Mouse (Mus musculus) embryo, embryonic 10.5 days (tissue): ENCODE data around the gene Mllt6.
"Not testable (repeated sequence)": the region's sequence is repeated elsewhere in the genome, so short reads cannot be mapped to it uniquely, and the experiment has no call there.

Experiments
- DNase-seq: peaks from one replicate; pipeline ENCODE4 v3.0.0-alpha.2; 2015; ENCODE audit warnings: low spot score

The Mllt6 gene

DNA sequence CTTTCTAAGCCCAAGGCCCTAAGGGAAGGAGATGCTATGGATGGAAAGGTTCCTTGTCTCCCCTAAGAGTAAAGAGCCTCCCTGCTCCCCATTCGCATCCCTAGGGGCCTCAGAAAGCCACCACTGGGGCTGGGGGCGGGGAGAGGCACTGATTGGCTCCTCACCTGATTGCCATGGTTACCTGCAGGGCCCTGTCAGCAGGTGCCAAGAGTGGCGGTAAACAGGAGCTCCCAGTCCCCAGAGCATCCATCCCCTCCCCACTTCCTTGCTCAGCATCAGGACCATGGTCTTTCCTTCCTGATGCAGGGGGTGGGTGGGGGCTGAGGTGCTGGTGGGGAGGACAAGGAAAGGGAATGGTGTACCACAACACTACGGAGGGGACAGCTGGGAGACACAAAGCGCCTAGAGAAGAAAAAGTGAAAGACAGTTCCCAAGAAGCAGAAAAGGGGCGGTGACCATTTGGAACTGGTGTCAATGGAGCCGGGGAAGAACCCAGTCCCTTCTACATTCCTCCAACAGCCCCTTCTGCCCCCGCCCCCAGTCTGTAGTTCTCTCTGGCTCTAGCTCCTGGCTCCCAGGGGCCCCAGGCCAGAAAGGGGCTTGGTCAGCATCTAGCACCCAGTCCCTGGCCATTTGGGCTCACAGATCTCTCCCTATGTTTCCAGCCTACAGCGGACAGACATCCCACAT lies 32.6 kb downstream of the Mllt6 start:
- no peak for DNase-seq

- DNase-seq = no peak
Measured at GRCm38 (mm10) chr11:97696669-97697068, 33.5 kb downstream of the Mllt6 start.

DNA sequence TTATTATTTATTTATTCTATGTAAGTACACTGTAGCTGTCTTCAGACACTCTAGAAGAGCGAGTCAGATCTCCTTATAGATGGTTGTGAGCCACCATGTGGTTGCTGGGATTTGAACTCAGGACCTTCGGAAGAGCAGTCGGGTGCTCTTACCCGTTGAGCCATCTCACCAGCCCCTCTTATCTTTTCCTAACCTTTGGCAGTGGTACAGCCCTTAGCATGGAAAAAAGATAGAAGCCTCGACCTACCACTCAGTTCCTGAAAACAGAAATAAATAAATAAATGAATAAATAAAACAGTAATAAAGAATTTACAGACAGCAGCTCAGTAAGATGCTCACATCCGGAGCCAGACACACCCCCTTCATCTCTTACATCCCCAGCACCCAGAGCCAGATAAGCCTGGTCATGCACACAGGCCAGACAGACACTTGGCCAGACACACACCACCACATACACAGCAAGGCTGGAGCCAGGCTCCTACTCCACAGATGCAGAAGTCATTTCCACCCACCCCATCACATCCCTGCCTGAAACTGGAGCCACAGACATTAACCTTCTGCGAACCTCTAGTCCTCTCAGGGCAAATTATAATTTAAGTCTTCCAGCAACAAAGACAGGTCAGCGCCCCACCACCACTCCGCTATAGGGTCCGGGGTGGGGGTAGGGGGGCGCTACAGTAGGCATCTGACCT lies 34.1 kb downstream of the Mllt6 start:
- DNase-seq = no peak

- peak; percentile 71 for DNase-seq
Measured at GRCm38 (mm10) chr11:97697891-97698529, 34.8 kb downstream of the Mllt6 start.

DNA sequence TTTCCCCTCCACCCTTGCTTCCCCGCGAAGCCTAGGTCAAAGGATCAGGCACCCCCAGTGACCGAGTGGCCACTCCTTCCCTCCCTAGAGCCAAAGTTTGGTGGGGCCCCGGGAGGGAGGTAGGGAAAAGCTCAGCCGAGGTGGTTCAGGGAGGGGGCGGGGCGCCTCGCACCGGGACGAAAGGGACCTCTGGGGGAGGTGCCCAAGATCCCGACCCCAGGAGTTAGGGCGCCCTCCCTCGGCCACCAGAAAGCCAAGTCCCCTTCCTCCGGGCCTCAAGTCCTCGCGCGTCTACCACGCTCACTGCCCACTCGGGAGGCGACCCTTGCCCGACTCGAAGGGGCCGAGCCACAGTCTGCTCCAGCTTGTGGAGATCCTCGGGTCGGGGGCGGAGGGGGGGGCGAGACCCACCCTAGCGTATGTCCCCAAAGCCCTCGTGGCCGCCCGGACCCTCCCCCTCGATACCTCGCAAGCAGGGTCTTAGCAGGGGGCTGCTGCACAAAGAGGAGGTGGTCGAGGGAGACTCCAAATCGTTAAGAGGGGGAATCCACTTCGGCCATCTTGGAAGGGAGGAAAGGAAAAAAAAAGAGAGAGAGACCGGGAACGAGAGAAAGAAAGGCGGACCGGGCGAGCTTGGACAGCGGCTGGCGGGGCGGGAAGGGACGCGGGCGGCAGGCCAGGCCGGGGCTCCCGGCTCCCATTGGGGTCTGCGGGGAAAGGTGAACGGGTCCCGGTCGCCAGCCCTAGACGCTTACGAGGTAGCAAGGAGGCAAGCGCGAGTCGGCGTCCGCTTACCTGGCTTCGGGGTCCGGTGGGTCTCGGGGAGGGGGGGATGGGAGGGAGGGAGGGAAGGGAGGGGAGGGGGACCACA lies 35.8 kb downstream of the Mllt6 start:
- DNase-seq = peak; percentile 88

GRCm38 (mm10) chr11:97699626-97700002 lies 36.4 kb downstream of the Mllt6 start:
- DNase-seq = peak; percentile 98

DNA sequence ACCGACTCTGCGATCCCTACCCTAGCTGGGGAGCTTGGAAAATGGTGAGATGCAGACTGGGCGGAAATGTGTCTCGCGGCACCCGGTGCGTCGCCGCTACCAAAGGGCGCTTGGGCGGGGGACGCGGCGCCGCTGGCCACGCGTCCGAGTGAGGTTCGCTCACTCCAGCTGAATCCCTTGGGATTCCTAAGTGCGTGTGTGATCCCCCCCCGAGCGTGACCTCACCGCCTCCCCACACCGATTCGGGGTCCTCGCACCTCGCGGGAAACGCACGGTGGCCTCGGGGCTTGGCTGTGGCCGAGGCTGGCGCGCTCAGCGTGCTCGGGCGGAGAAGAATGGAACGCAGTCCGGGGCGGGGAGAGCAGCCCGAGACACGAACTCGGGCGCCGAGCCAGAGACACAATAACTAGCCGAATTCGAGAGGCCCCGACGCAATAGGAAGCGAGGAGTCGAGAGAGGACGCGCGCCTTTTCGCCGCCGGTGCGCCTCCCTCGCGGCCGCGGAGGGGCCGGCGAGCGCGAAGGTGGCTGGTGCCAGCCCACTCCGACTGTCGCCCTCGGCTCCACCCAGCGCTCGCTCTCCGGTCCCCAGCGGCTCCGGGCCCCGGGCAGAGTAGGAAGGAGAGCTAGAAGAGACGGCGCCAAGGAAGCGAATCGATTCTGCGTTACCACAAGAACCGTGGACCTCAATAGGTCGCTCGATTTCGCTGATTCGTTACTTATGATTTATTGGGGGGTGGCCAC lies 37.0 kb downstream of the Mllt6 start, which contains the start of gene Pcgf2:
Gene Pcgf2, minus strand, starts transcription at position 495 of the 743 bp plus-strand sequence.
- DNase-seq = peak; percentile 72

GRCm38 (mm10) chr11:97700746-97701580 lies 37.7 kb downstream of the Mllt6 start:
- peak; percentile 71 for DNase-seq

DNA sequence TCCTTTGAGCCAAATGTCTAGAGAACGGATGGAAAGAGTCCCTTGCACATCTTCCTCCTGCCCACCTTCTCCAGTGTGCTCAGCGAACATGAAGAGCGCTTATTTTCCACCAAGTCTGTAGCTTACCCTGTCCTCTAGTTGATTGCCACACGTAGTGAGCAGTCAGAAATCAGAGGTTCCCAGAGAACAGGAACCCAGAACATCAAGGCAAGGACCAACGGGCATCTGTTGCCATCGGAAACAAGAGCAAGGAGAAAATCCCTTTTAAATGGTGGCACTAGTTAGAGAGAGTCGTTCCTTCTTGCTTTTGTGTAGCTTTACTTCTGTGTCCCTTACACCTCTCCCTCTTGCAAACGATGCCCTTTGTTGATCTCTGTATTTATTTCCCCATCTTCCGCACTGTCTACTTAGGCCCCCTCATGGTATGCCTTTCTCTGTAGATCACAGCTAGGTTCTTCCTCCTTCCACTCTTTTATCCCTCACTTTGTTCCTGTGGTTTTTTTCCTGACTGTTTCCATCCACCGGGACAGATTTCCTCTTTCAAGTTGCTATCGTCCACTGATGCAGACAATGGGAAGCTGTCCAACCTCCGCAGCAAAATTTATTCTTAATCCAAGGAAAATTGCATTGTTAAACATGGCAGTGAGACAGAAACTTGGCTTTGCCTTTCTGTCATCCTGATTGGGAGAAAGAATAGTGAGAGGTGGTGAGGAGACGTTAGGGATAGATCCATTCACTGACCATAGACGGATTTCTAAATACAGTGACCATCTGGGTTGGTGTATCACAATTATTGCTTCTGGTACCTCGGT lies 38.6 kb downstream of the Mllt6 start:
- peak; percentile 27 for DNase-seq

DNA sequence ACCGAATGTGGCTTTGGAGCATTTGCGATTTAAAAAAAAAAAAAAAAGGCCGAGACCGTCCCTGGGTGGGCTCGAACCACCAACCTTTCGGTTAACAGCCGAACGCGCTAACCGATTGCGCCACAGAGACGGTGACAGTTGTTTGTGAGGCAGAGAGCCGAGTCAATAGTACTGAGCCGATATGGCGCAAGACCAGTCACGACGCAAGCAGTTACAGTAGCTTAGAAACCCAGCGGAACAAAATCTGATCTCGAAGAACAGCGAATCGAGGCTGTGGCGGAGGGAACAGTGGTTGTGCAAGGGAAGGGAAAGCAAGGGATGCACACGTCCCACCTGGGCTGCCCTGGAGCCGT lies 39.2 kb downstream of the Mllt6 start:
- peak; percentile 90 for DNase-seq

- DNase-seq = peak; percentile 100
Measured at GRCm38 (mm10) chr11:97703039-97703826, 40.0 kb downstream of the Mllt6 start, which contains the start of gene Psmb3. TSS of gene Psmb3 (plus strand) at chr11:97703399.

GRCm38 (mm10) chr11:97710067-97710466 lies 46.9 kb downstream of the Mllt6 start:
- DNase-seq = not testable (repeated sequence)

DNA sequence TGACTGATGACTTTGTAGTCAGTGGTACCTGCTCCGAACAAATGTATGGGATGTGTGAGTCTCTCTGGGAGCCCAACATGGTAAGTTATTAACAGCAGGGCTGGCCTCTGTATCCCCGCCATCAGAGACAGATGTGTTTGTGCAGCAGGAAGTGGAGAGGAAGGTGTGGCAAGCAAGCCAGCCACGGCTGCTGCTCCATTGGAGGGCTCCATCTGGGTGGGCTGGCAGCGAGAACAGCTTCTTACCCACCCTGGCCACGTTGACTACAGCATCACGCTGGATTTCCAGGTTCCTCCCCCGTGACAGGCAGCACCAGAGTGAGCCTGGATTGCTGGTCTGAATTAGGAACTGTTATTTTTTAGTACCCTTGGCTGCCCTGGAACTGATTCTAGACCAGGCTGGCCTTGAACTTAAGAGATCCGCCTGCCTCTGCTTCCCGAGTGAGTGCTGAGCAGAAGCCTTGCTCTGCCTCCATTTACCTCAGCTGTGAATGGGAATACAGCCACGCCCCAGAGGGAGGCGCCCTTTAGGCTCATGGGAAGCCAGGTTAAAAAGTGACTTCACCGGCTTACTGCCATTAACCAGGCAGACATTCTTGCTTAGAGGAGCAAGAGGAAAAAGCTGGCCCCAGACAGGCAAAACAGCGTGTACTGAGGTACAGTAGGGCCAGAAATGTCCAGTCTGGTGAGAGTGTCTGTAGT lies 48.1 kb downstream of the Mllt6 start:
- no peak for DNase-seq

DNA sequence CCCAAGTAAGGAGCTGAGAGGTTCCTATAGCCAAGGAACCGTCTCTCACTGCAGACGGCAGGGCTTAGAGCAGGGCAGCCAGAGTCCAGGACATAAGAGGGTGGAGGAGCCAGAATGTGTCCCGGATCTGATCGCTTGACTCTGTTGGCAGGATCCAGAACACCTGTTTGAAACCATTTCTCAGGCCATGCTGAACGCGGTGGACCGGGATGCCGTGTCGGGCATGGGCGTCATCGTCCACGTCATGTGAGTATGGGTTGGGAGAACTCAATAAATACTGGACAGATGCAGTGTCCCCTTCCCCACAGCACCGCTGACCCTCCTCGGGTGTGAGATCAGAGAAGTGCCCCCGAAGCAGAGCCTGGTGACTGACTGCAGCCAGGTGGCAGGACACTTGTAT lies 49.1 kb downstream of the Mllt6 start:
- no peak for DNase-seq

GRCm38 (mm10) chr11:97713896-97714295 lies 50.7 kb downstream of the Mllt6 start:
- no peak for DNase-seq

- DNase-seq = no peak
Measured at GRCm38 (mm10) chr11:97714356-97714755, 51.1 kb downstream of the Mllt6 start.

DNA sequence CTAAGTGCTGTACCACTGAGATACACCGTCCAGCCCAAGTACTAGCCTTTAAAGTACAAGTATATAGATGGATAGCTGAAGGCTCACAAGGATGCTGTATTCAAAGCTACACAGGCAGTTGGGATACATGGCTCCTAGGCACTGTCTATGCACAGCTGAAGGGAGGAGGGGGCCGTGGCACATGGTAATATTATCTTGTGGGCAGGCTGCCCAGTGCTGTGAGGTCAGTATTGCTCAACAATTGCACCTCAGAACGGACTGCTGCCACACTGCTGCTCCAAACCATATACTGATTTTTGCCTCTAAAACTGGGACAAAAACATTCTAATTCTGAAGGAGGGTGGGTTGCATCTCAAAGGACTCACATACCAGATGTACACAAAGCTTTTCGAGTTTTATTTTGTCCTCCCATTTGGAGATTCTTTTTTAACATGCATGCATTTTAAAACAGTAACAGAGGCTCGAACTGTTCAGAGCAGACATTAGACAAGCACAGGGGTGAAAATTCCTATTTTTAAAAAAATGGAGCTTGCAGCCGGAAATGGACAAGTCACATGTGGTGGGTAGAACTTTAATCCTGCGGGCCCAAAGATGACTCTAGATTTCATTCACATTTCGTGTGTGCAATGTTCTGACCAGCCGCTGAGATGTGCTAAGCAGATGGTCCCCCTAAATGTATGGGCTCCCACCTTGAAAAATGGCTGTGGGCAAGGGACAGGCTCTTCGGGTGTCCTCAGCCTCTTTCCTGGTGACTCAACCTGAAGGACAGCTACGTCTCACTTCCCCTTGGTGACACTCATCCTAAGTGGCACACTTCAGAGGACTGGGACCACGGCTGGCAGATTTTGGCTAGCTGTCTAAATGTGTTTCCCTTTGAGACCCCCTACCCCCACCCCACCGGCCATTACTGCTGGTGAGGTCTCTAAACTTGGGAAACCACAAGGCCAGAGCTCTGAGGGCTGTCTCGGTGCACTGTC lies 51.9 kb downstream of the Mllt6 start:
- DNase-seq = no peak
